Mouse (Mus musculus) T-helper 2 cell (primary cell): ENCODE measurements at regions not wholly inside any gene's neighbourhood (a gene's known extent, or its start where the extent isn't known, plus 50 kb on each side); places are given as distances from the start of the nearest gene placed in this dataset.

ENCODE experiments used
- in situ Hi-C: fragments of 300-600 bp; cut with MboI, MseI; formaldehyde crosslinking; loops from one replicate; pipeline ENCODE4 v1.15.1; 2025; ENCODE audit warnings: high pct_unique_total_duplicates

DNA sequence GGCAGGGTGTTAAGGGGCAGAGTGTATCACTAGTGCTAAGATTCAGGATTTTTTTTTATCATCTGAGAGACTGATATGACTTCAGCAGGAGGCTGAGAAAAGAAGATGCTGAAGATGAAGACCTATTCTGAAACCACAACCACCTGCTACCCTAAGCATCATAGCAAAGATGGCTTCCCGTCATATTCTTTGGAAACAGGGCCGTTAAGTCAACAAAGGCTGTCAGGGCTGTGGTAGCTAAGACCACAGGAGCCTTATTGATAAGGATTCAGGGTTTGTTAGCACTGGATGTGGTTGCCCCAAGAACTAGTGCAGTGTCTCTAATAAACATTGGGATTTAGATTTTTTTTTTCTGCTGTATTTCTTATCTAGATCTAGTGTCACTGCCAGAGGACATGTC, 56.7 kb upstream of the Rasgrp1 start:
- in situ Hi-C loops, result no loop called here

GRCm38 (mm10) chr2:117403425-117404175, 60.8 kb upstream of the Rasgrp1 start:
- in situ Hi-C loops, result no loop called here

- in situ Hi-C loops, result no loop called here
Observed at GRCm38 (mm10) chr2:117405453-117405852, 62.7 kb upstream of the Rasgrp1 start.

DNA sequence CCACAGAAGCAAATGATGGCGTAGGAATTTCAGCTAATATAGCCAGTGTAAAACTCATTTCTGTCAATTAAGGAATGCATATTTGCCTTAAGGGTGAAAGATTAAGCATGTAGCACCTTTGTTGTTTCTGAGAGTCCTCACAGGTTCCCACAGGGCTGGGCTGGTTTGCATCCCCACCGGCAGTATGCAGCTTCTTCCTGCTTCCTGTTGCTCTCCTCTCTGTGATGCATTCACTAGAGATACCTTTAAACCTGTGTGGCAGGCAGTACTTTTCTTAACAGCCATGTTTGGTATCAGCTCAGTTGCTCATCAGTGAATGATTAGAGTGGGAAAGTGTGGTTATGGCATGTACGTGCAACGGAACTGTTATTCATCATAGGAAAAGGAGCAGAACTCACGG, 65.4 kb upstream of the Rasgrp1 start:
- in situ Hi-C loops, result no loop called here

DNA sequence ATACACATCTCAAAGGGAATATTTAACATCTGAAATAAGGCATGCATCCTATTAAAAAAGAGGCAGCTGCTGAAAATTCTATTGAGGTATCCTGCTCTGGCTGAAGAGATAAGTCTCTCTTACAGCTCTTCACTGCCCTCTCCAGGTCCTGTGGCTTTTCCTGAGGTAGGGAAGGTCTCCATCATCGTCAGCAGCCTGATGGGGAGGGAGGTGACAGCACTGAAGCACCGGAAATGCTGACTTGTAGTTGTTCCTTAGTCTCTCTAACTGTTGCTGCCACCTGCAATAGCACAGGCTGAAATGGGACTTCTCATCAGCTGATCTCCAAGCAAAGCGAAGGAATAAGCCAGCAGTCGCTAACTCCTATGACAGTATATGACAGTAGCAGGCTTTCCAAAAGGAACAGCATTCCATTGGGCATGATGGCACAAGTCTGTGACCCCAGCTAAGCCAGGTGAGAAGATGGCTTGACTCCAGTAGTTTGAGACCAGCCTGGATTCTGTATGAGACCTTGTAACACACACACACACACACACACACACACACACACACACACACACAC, 69.3 kb upstream of the Rasgrp1 start:
- in situ Hi-C loops, result loop anchor here (10.0 kb wide), 1 partner anchor 67 kb away; the partner anchor contains the start of gene Rasgrp1

- in situ Hi-C loops, result loop anchor here (10.0 kb wide), 1 partner anchor 73 kb away; the partner anchor contains the start of gene Rasgrp1
Observed at GRCm38 (mm10) chr2:117417229-117417970, 74.6 kb upstream of the Rasgrp1 start.

DNA sequence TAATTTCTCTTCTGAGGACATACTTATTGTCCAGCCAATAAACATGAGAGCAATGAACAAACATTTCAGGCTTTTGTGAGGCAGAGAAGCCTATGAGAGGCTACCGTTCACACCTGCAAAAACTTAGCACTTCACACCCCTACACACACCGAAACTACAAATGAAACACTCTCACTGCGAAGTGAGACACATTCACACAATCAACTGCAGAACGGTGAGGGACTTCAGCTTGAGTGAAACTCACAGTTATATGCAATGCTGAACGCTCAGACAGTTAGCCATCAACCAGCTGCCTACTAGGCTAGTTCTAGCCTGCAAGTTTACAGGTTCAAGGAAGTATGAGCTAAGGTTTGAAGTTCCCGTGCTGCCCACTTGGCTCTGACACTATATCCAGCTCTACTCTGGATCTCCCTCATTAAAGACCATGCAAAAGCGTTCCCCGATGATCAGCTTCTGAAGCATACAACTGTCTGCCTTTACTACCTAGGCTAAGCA, 75.4 kb upstream of the Rasgrp1 start:
- in situ Hi-C loops, result loop anchor here (10.0 kb wide), 1 partner anchor 73 kb away; the partner anchor contains the start of gene Rasgrp1

DNA sequence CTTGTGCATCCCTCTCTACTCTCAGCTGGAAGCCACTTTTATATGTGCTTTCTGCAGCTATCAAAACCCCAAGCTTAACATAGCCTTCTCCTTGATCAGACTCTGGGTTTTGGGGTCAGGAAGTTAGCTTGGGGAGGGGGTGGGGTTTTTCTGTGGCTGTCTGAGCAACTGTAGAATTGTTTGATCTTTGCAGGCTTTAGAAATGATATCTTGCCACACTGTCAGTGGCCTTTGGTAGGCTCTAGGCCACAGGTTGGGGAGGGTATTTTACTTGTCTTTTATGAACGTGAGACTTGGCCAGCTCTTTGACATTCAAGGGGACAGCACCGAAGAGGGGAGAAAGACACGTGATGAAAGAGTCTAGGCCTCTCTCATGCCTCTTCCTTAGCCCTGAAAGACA, 75.9 kb upstream of the Rasgrp1 start:
- in situ Hi-C loops, result loop anchor here (10.0 kb wide), 1 partner anchor 74 kb away; the partner anchor contains the start of gene Rasgrp1

DNA sequence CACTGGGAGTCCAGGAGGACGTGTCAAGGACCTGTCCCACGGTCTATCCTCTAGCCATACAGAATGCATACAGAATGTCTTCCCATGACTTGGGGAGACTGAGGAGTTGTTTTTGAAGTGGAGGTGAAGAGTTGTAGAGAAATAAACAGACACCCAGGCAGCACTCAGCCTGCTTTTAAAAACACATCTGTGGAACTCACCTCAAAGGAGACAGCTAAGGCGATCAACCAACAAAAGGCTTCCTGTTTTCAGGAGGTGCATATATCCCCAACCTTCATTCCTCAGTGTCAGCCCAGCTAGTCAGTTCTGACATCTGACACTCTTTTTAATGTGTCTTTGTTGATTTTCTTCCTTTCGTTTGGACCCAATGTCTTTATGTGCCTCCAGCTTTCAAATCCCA, 78.6 kb upstream of the Rasgrp1 start:
- in situ Hi-C loops, result no loop called here

GRCm38 (mm10) chr2:117422756-117423155, 80.0 kb upstream of the Rasgrp1 start:
- in situ Hi-C loops, result no loop called here

DNA sequence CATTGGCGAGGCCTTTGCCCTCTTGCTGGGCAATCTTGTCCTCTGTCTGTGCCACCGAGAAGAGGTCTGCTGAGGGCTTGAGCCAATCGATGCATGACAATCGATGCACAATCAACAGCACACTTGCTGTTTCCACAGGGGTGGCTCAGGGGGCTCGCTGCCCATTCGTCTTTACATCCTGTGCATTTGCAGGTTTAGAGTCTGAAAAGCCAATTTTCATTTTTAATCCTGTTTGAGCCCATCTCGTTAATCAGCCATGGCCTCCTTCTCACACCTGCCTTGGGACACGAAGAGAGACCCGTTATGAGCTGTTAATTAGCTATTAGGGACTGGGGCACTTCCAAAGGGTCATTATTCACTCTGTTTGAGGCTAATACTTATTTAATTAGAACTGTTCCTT, 86.4 kb upstream of the Rasgrp1 start:
- in situ Hi-C loops, result loop anchor here (5.0 kb wide), 1 partner anchor 42 kb away; no protein-coding TSS in a partner anchor

DNA sequence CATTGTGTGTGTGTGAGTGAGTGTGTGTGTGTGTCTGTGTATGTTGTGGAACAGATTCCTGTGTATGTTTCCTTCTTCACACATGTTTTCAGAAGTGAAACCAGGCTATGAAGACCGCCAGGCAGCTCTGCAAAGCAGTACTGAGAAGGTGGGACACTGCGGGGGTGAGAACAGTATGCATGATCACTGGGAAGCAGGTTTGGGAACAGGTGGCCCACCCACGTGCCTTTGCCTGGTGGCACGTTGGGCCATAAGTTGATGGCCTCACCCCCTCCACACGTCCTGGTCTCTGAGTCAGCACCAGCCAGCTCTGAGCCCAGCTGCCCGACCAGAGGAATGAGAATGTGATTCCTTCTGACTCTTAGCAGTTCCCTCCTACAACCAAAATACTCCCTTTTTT, 89.2 kb upstream of the Rasgrp1 start:
- in situ Hi-C loops, result no loop called here

DNA sequence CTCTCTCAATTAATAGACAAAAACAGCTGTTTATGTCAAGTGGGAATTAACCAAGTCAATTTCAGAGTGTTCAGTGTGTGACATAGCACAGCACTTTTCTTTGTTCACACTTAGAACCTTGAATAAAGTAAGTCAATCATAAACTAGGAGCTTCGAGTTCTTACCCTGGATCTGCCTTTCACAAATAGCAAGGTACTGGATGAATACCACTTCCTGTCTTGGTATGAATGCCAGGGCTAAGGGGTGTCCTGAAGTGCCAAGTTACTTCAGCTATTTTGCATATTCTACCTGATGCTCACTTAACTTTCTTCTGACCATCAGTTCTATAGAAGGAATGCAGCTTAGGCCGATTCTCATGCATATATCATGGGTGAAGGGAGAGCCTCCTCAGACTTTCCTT, 90.1 kb upstream of the Rasgrp1 start:
- in situ Hi-C loops, result no loop called here

DNA sequence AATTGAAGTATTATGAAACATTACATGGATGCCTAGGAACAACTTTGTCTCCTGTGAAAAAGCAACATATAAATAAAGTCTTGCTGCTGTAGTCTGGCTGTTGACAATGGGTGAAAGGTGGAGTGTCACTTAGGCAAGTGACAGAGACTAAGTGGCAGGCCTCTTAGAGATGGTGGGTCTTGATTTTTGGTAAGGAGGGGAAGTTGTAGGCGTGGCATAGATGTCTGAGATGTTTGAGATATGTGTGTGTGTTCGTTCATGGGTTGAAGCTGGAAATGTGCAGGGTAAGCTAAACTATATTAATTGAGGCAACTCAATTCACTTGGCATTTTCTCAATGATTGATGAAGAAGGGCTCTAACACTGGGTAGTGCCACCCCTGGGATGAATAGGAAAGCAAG, 90.7 kb upstream of the Rasgrp1 start:
- in situ Hi-C loops, result no loop called here

- in situ Hi-C loops, result no loop called here
Observed at GRCm38 (mm10) chr2:117438079-117438478, 95.3 kb upstream of the Rasgrp1 start.

DNA sequence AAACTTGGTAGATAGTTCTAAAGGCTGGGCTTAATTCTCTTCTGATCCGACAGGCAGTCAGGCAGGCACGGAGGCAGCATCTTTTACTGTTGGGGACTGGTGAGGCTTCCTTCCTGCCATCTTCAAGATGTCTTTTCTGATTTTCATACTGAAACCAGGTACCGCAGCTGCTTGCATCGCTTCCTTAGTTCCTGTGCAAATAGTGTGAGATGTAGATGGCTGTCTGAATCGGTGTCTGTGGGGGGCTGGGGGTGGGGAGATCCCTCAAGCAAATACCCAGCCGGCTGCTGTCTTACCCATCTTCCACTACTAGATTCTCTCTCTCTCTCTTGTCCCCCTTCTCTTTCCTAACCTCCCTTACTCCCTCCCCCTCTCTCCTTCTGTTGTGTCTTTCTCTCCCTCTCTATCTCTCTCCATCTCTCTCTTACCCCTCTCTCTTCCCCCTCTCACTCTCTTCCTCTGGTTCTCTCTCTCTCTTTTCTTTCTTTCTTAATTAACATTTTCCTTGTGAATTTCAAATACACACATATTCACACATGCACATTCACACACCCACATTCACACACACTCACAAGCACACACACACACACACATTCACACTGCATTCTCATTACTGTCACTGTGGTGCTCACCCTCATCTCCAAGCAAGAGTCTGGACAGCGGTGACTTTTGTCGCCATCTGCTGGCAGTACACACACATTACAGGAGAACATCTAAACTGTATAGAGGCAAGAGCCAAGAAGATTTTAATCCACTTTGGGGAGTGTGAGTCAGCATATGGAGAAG, 96.0 kb upstream of the Rasgrp1 start:
- in situ Hi-C loops, result no loop called here

GRCm38 (mm10) chr2:117439372-117440183, 96.8 kb upstream of the Rasgrp1 start:
- in situ Hi-C loops, result loop anchor here (5.0 to 10.0 kb wide), 2 partner anchors 97 to 315 kb away; partner anchors contain the start of genes Rasgrp1 and Spred1

DNA sequence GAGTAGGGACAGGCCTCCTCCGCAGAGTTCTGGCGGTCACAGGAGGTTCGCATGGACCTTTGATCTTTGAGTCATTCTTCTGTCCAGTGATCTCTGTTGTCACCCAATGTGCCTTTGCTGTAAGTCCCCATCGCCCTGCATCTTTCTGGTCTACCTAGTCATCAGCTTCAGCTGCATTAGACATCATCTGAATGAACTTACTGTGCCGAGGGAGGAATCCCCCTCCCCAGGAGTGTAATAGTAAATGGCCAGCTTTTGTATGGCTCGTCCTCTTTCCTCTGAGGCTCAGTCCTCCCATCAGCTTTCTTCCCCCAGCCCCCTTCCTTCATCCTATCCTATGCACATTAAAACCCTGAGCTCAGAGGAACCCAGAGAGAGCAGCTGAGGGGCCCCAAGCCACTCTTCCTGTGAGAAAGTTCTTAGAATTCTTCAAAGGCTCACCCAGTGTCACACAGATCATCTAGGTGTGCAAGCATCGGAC, 98.0 kb upstream of the Rasgrp1 start:
- in situ Hi-C loops, result loop anchor here (5.0 to 10.0 kb wide), 2 partner anchors 99 to 316 kb away; partner anchors contain the start of genes Rasgrp1 and Spred1

- in situ Hi-C loops, result loop anchor here (5.0 to 10.0 kb wide), 2 partner anchors 101 to 318 kb away; partner anchors contain the start of genes Rasgrp1 and Spred1
Observed at GRCm38 (mm10) chr2:117442862-117443261, 100.1 kb upstream of the Rasgrp1 start.

- in situ Hi-C loops, result loop anchor here (5.0 to 10.0 kb wide), 3 partner anchors 102 to 320 kb away; partner anchors contain the start of genes Rasgrp1 and Spred1
Observed at GRCm38 (mm10) chr2:117444671-117445070, 101.9 kb upstream of the Rasgrp1 start.
